Mouse (Mus musculus) urinary bladder, adult 2 months (tissue): Measurements from ENCODE around the gene Klf17. TPM values are rescaled to one million over a fixed set of nuclear protein-coding genes. Genes with fewer than 3 reads are reported as not detected.
"Not testable (repeated sequence)": the region's sequence is repeated elsewhere in the genome, so short reads cannot be mapped to it uniquely, and the experiment has no call there.

Source experiments
- DNase-seq: peaks from one replicate; pipeline ENCODE4 v3.0.0; 2022; ENCODE audit warnings: low spot score
- polyA plus RNA-seq: library from polyadenylated mRNA; depleted of rRNA; stranded (reverse); fragments of >200 nt; gene quantifications from 2 replicates; pipeline ENCODE4 v1.2.3, GENCODE M21; 2012; rRNA removed

The Klf17 gene
- polyA plus RNA-seq = not detected in 2 replicates

DNA sequence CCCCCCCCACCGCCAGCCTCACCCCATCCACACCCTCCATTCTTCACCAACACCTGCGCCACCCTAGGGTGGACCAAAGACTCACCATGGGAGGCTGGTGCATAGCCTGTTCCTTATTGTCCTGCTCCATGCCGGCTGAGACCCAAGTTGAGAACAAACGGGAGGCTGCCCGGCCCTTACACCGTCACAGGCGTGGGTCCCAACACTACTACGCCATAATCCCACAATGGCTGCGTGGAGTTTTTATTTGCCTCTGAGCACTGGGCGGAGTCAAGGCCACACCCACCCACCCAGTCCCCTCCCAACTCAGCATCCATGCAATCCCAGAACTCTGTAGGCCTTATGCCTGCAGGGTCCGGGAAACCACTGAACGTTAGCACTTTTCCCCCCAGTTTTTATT lies at the start of gene Klf17:
Gene Klf17 (minus strand): TSS at position 233 of the 400 bp plus-strand sequence.
- DNase-seq = no peak

DNA sequence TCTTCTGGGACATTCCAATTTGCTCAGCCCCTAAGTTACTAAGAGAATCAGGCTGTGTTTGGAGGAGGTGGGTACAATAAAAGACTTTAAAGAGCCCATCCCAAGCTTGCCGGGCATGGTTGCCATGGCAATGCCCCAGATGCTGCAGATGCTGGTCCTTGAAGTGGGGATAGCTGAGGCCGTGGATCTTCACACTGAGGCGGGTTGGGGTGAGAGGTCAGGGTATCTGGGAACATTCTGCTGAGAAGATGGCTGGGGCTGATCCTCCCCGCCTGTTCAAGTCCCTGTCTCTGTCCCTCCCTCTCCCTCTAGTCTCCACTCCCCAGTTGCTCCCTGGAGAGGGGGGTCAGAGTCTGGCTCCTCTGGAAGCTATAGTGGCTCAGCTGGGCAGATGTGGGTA lies 48.9 kb upstream of the Klf17 start:
- DNase-seq = no peak

DNA sequence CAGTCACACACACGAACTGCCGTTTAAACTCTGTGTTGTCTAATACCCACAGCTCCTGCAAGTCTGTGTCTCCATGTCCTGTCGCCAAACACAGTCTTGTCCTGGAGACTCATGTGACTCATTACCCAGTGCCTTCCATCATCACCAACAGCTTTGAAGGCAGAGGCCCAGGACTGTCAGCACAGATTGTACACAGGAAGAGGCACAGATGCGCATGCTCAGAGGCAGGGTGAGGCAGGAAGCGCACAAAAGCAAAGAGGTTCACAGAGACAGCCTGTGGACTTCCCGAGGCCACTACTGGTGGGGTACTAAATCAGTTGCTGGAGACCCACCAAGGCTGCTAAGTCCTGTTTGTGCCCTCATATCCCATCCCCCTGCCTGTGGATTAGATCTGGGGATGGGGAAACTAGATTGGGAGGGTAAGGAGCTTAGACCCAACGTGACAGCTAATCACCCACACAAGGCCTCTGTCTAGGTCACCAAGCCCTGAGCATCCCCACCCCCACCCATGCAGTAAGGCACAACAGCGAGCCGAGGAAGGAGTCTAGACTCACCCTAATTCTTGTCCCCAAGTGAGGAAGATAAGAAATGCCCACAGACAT lies 48.2 kb upstream of the Klf17 start:
- no peak for DNase-seq

DNA sequence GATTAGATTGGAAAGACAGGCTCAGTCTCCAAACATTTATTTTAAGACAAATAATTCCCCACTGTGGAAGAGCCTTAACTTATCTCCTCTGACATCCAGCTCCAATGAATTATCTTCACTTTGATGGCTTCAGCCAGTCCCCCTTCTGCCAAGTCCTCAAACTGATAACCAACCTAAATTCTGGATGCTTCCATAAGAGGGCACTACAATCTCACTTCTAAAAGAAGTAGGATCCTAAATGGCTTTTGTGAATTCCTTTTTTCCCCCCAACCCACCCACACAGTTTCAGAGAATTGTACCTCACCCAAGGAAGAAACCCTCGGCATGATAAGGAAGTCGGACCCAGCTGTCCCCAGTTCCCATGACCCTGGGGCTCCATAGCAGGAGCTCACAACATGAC lies 45.5 kb upstream of the Klf17 start:
- no peak for DNase-seq

DNA sequence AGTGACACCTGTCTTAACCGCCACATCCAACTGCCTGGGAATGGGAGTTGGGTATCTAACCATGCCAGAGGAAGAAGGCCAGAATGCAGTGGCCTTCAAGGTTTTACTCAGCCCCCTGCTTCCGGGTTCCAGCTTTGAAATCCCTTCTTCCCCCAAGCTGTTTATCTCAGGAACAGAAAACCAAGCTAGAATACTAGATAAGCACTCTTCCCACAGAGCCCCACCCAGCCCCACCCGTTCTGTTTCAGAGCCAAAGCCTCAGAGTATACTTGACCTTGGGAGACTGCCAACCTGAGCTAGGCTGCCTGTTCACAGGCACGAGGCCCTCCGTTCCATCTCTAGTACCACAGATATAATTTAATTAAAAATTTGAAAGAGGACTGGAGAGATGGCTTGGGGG lies 41.5 kb upstream of the Klf17 start:
- DNase-seq = no peak

DNA sequence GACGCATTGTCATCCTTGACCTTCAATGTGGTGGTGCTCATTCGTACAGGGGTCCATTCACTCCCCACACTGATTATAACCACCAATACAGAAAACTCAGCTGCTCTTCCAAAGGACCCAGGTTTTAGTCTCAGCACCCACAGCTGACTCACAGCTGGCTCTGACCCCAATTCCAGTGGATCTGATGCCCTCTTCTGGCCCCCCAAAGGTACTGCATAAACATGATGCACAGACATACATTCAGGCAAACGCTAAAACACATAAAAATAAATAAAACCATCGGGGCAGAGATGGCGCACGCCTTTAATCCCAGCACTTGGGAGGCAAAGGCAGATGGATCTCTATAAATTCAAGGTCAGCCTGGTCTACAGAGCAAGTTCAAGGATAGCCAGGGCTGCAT lies 34.5 kb upstream of the Klf17 start:
- DNase-seq = no peak

DNA sequence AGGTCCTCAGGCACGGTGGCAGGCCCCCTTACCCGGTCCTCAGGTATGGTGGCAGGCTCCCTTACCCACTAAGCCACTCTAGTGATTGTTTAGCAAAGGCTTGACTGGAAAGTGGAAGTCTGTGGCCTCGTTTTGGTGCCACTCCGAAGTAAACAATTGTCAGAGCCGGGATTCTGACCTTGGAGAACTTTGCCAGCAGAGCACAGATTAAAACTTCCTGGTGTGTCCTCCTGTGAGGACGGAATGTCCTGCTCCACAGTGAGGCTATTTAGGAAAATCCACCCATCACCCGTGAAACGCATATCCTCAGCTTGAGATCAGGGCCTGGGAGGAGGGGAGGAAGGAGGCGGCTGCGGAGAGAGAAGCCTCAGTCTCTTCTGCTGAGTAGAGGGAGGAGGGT lies 22.9 kb upstream of the Klf17 start:
- no peak for DNase-seq

DNA sequence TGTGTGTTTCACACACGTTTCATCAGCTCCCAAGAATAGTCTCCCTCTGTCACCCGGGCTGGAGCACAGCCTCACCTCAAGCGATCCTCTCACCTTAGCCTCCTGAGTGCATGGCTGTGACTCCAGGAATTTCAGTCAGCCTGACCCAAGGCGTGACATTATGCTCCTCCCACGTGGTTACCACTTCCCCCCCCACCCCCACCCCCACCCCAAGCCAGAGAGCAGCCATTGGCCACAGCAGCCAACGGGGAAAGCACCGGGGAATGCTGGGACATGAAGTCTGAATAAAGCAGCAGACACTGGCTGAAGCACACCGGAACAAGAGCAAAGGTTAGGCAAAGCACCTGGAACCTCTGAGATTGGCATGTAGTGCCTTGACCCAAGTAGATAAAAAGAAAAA lies 21.5 kb upstream of the Klf17 start:
- no peak for DNase-seq

DNA sequence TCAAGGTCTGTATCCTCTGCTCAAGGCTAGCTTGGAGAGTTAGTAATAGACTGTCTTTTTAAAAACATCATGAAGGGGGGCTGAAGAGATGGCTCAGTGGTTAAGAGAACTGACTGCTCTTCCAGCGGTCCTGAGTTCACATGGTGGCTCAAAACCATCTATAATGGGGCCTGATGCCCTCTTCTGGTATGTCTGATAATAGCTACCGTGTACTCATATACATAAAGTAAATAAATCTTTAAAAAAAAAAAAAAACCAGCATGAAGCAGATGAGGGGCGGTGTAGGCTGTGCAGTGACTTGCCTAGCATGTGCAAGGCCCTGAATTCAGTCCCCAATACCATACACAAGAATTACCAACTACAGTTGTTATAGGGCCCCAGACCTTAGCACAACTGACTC lies 17.5 kb upstream of the Klf17 start:
- DNase-seq = no peak

DNA sequence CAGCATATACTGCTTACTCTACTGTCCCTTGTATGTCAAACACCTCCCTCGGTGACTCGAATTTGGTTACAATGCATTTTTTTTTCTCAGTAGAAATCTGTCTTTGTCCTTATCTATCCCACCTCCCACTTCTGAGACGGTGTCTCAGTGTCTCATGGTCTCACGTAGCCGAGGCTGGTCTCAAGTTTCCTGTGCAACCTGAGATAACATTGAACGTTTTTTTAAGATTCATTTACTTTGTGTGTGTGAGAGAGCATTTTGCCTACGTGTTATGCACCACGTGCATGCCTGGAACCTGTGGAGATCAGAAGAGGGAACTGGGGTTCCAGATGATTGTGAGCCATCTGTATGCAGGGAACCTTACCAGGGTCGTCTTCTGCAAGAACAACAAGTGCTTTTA lies 7.5 kb upstream of the Klf17 start:
- no peak for DNase-seq

DNA sequence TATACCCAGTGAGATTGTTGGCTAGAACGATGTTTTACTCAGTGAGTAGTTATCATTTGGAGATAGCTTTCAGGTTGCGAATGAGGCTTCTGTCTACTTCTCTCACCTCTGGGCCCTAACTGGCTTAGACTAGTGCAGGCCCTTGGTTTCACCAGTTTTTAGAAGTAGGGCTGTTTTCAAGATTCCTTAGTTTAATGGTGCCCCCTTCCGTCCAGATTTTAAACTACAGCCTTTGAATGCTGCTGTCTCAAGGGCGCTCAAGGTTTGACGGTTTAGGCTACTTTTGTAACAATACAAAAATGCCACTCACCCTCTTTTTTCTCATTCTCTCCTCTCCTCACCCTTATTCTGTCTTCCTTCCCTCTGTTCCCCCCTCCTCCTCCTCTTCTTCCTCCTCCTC lies 5.5 kb upstream of the Klf17 start:
- DNase-seq = no peak

DNA sequence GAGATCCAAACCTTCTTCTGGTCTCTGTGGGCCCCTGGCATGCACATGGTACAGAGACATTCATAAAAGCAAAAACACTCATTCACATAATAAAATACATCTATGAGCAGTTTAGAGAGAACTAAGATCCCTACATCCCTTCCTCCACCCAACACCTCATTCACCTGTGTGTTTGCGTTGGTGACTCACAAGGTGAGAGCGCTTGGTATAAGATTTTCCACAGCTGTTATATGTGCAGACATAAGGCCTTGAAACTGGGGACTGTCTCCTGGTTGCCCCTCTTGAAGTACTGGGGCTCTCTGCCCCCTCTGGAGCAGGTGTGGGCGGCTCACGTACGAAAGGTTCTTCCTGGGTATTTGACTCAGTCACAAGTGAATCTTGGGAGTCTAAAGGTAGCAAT lies 5.3 kb downstream of the Klf17 start:
- DNase-seq = no peak

DNA sequence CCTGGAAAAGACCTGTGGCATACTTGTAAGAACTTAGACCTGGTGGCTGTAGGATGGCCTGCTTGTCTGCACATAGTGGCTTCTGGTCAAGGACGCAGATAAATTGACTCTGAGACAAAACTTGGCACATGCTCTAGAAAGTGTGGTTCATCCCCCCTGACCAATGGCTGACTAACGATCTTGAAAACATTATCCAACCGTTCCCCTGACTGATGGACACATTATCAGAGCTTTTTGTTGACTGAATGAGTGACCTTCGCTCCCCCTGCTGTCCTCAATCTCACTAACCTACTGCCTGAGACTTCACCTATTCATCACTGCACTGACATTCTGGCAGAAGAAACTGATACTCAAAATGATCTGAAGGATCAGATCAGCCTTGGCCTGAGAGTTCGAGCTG lies 13.0 kb downstream of the Klf17 start:
- DNase-seq = not testable (repeated sequence)

DNA sequence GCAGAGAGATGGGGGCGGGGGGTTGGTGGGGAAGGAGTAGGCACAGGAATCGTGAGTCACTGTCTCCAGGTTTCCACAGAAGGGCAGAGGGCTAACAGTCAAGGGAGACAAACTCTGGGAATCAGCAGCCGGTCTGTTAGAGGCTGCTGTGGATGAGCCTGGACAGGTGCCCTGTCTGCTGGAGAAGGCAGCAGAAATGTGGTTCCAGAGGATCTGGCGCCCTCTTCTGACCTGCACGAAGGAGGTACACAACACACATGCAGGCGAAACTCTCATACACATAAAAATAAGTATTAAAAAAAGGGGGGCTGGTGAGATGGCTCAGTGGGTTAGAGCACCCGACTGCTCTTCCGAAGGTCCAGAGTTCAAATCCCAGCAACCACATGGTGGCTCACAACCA lies 27.9 kb downstream of the Klf17 start:
- DNase-seq = no peak

DNA sequence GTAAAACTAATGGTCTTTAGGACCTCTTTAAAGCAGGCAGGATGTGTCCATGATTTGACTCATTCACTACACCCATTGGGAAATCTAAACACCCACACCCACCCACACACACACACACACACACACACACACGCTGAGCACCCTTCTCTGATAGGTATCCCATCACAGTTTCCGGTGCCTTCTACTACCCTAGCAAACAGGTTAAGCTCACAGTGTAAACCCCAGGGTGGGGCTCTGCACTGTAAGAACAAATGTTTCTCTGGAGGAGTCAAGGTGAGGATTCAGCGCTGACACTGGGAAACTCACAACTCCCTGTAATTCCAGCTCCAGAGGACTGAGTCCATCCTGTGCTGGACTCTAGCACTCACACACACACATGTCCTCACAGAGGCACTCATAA lies 33.5 kb downstream of the Klf17 start:
- no peak for DNase-seq

DNA sequence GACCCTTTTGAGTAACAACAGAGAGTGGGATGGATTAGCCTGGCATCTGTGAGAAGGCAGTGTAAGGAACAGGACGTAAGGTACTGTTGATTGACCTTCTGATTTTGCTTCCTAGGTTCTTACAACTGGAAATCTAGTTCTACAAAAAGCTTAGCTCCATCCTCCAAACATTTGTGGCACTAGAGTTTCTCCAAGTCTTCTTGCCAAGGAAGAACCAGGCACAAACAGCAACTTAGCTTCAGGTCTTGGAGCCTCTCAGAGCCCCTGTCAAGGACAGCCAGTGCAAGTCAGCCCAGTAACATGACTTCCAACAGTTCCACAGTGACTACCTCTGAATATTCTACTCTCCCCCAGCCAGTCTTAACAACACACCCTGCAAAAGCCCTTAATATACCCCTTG lies 41.3 kb downstream of the Klf17 start, which contains the start of gene Gm12845:
Gene Gm12845 (plus strand): TSS at position 301 of the 400 bp plus-strand sequence.
- no peak for DNase-seq

DNA sequence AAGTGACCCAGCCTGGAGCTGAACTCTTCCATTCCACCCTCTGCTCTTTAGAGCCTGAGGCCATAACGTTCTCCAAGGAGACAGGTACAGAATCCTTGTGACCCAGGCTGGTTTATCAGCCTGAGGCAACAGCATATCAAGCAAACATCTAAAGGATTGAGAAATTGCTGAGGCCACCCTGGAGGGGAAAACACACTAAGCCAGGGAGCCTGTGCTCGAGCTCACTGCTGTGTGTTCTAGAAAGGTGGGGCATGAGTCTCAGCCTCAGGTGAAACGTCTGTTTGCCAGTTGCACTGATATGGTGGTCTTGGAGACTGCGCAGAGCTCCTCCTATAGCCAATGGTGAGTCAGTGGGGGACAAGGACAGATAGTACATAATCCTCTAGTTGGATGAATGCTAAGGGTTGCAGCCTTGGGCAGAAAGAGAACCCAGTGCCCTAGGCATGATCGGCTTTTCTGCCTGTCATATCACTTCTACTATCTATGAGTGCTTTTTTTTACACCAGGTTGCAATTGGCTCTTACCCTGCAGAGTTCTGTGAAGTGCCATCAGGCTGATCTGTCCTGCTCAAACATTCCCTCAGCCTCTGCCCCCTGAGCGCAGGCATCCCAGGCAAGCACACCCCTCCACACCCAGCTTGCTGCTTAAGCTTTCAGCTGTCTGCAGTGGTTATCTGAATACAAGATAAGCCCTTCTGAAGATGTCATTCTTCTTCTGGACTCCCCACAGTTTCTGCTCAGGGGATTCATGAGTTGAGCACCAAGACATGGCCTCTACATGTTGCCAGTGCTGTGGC lies 51.9 kb downstream of the Klf17 start:
- no peak for DNase-seq

DNA sequence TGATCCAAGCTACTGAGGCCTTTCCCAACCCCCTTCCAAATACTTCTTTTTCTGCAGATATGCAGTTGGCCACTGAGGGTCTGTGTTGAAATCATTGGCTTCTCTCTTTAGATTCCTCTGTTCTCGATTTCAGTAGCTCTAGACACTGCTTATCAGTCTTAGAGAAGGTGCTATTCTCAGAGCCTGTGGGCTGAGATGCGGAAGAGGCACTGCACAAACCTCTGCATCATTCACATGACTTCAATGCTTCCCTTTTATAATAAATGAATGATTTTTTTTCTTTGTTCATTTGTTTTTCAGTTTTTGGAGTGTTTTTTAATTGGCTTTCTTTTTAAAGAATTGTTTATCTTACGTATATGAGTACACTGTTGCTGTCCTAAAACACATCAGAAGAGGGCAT lies 53.1 kb downstream of the Klf17 start:
- no peak for DNase-seq

DNA sequence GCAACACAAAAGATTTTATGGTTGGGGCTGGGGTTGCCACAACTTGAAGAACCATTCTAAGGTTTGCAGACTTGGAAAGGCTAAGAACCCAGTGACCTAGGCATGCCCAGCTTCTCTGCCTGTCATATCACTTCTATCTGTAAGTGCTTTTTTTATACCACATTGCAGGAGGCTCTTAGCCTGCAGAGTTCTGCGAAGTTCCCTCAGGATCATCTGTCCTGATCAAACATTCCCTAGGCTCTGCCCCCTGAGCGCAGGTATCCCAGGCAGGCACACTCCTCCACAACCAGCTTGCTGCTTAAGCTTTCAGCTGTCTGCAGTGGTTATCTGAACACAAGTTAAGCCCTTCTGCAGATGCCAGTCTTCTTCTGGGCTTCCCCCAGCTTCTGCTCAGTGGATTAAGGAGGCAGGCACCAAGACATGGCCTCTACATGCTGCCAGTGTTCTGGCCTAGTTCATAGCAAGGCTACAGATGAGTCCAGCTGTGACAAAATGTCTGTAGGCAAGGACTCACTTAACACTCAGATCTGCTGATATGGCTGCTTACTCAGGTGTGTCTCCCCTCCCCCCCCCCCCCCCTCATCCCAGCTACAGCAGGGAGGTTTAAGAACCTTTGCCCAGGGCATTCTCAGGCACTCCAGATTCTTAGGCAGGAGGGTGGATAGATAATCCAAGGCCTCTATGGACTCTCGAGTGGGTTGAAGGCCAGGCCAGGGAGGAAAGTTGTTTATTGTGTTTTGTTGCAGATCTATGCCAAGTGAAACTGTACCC lies 56.5 kb downstream of the Klf17 start:
- DNase-seq = no peak
